Mouse (Mus musculus) MEL (cell line): ENCODE results near the gene Gmds. TPM values are rescaled to one million over a fixed set of nuclear protein-coding genes. Genes with fewer than 3 reads are reported as not detected.

ENCODE experiments used
- DNase-seq: peaks from one replicate; pipeline ENCODE4 v3.0.0; 2011; ENCODE audit warnings: low read depth, low spot score
- H3K27ac ChIP-seq: 2 replicates; pipeline ENCODE4 v1.5.1; 2012; ENCODE audit warnings: low read depth, mild to moderate bottlenecking, control low read depth, low read length, moderate library complexity; ENCODE audit not compliant: control insufficient read depth
- H3K27me3 ChIP-seq, 2 experiments: fragments of 150-350 bp in 1 of 2; sonication (generic) in 1 of 2; 2 replicates each; pipeline ENCODE4 v1.6.1; 2012; ENCODE audit warnings: low read length in 2 of 2, mild to moderate bottlenecking in 2 of 2, improper control_type of control experiment in 1 of 2, moderate library complexity in 1 of 2; ENCODE audit not compliant: insufficient read depth in 2 of 2, control insufficient read depth in 1 of 2
- H3K36me3 ChIP-seq, 2 experiments: 2 replicates each; pipeline ENCODE4 v1.6.1; 2012 to 2014; ENCODE audit warnings: low read length in 2 of 2, improper control_type of control experiment in 1 of 2, inconsistent platforms in 1 of 2, mild to moderate bottlenecking in 1 of 2; ENCODE audit not compliant: insufficient read depth in 2 of 2, control insufficient read depth in 1 of 2
- H3K4me1 ChIP-seq, 2 experiments: fragments of 150-350 bp in 1 of 2; sonication (generic) in 1 of 2; 2 replicates each; pipeline ENCODE4 v1.6.1; 2012; ENCODE audit warnings: low read length in 2 of 2, improper control_type of control experiment in 1 of 2, mild to moderate bottlenecking in 1 of 2; ENCODE audit not compliant: insufficient read depth in 2 of 2, control insufficient read depth in 1 of 2
- H3K4me3 ChIP-seq, 2 experiments: fragments of 150-350 bp in 1 of 2; sonication (generic) in 1 of 2; 2 replicates each; pipeline ENCODE4 v1.5.1; 2012; ENCODE audit warnings: low read depth in 2 of 2, low read length in 2 of 2, mild to moderate bottlenecking in 2 of 2, moderate library complexity in 2 of 2, control low read depth in 1 of 2, improper control_type of control experiment in 1 of 2; ENCODE audit not compliant: control insufficient read depth in 1 of 2, insufficient read depth in 1 of 2
- H3K79me2 ChIP-seq: 2 replicates; pipeline ENCODE4 v1.6.1; 2012; ENCODE audit warnings: mild to moderate bottlenecking, low read length, moderate library complexity; ENCODE audit not compliant: control insufficient read depth, poor library complexity, insufficient read depth
- H3K9ac ChIP-seq: 2 replicates; pipeline ENCODE4 v1.6.1; 2012; ENCODE audit warnings: low read depth, mild to moderate bottlenecking, control low read depth, low read length, moderate library complexity; ENCODE audit not compliant: control insufficient read depth, poor library complexity, severe bottlenecking
- H3K9me3 ChIP-seq: fragments of 150-350 bp; sonication (generic); replicated peaks from 2 replicates; pipeline ENCODE4 v1.6.1; 2012; ENCODE audit warnings: mild to moderate bottlenecking, low read length, improper control_type of control experiment, moderate library complexity; ENCODE audit not compliant: insufficient read depth
- E2F4 ChIP-seq: IDR thresholded peaks from 2 replicates; pipeline ENCODE4 v1.6.1; 2011; ENCODE audit warnings: low read depth, low read length, improper control_type of control experiment, borderline replicate concordance
- EP300 ChIP-seq, 2 experiments: IDR thresholded peaks; 2 replicates each; pipeline ENCODE4 v1.6.1; 2011; ENCODE audit warnings: improper control_type of control experiment in 2 of 2, low read length in 2 of 2, low read depth in 1 of 2, mild to moderate bottlenecking in 1 of 2
- ETS1 ChIP-seq: IDR thresholded peaks from 2 replicates; pipeline ENCODE4 v1.6.1; 2012; ENCODE audit warnings: low read depth, mild to moderate bottlenecking, inconsistent platforms, low read length, improper control_type of control experiment, moderate library complexity
- GATA1 ChIP-seq: IDR thresholded peaks from 2 replicates; pipeline ENCODE4 v1.6.1; 2011; ENCODE audit warnings: low read depth, low read length, improper control_type of control experiment
- KAT2A ChIP-seq: conservative IDR thresholded peaks from 2 replicates; pipeline ENCODE4 v1.6.1; 2012; ENCODE audit warnings: low read depth, low read length, improper control_type of control experiment, inconsistent platforms
- MAFK ChIP-seq: IDR thresholded peaks from 2 replicates; pipeline ENCODE4 v1.6.1; 2011; ENCODE audit warnings: low read depth, mild to moderate bottlenecking, low read length, improper control_type of control experiment, borderline replicate concordance
- MEF2A ChIP-seq: IDR thresholded peaks from 2 replicates; pipeline ENCODE4 v1.6.1; 2014; ENCODE audit warnings: low read depth, mild to moderate bottlenecking, inconsistent platforms, low read length, improper control_type of control experiment; ENCODE audit not compliant: poor library complexity, insufficient replicate concordance, severe bottlenecking; ENCODE audit errors: extremely low read depth
- NELFE ChIP-seq: IDR thresholded peaks from 2 replicates; pipeline ENCODE4 v1.6.1; 2011; ENCODE audit warnings: low read depth, low read length, improper control_type of control experiment
- POLR2A ChIP-seq, 2 experiments: IDR thresholded peaks; 2 replicates each; pipeline ENCODE4 v1.6.1; 2011 to 2012; ENCODE audit warnings: low read length in 2 of 2, mild to moderate bottlenecking in 2 of 2, control low read depth in 1 of 2, improper control_type of control experiment in 1 of 2, low read depth in 1 of 2, moderate library complexity in 1 of 2; ENCODE audit not compliant: control insufficient read depth in 1 of 2, insufficient read depth in 1 of 2, poor library complexity in 1 of 2
- RCOR1 ChIP-seq: IDR thresholded peaks from 2 replicates; pipeline ENCODE4 v1.6.1; 2012; ENCODE audit warnings: low read depth, mild to moderate bottlenecking, inconsistent platforms, low read length, improper control_type of control experiment
- SIN3A ChIP-seq: IDR thresholded peaks from 2 replicates; pipeline ENCODE4 v1.6.1; 2012; ENCODE audit warnings: low read length, improper control_type of control experiment, inconsistent platforms
- SMC3 ChIP-seq: IDR thresholded peaks from 2 replicates; pipeline ENCODE4 v1.6.1; 2011; ENCODE audit warnings: low read depth, low read length, improper control_type of control experiment
- TCF12 ChIP-seq: IDR thresholded peaks from 2 replicates; pipeline ENCODE4 v1.6.1; 2014; ENCODE audit warnings: low read depth, mild to moderate bottlenecking, inconsistent platforms, low read length, improper control_type of control experiment, moderate library complexity
- polyA plus RNA-seq, 2 experiments: library from polyadenylated mRNA; stranded (reverse) in 1 of 2; unstranded in 1 of 2; fragments of >175 nt in 1 of 2; fragments of >200 nt in 1 of 2; gene quantifications; 2 replicates each; pipeline versions ENCODE4 v1.2.1 to v1.2.4; 2012; ENCODE audit warnings: low replicate concordance in 2 of 2, low read depth in 1 of 2; ENCODE audit not compliant: insufficient read length in 2 of 2, insufficient read depth in 1 of 2, missing spikeins in 1 of 2
- total RNA-seq: library from RNA; depleted of rRNA; stranded (reverse); fragments of 300-350 nt; gene quantifications from 2 replicates; pipeline ENCODE4 v1.2.3, GENCODE M21; 2012

Gene Gmds
- total and polyA plus RNA-seq, 3 experiments, result 17.4 to 32.2 TPM; not detected in 1

DNA sequence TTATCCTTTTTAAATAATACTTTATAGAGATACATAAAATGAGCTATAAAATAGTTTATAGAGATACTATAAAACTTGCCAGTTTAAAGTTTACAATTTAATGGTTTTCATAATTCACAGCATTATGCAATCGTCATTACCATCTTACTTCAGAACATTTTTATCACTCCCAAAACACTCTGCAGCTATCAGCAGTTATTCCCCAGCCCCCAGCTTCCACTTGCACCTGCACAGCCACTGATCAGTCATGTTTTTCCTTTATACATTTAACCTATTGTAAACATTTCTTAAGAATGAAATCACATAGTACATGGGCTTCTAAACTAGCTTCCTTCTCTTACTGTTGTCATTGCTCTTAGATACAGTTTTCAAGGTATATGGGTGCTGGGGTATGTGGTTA lies 208.6 kb downstream of the Gmds start:
- Histone ChIP-seq H3K4me1 (peaks cover 5 to 15% of the 10 kb centered on the region in 2 experiments; a peak in 3 of 4 replicates), H3K9me3 (no peaks in the 10 kb centered on the region), H3K36me3 (peaks cover 0 to 6% of the 10 kb centered on the region in 2 experiments; a peak in 2 of 4 replicates), H3K9ac (no peak overlapping the region), H3K4me3 (no peak overlapping the region), H3K27me3 (no peaks in the 10 kb centered on the region), H3K79me2 (no peaks in the 10 kb centered on the region), H3K27ac (no peak overlapping the region)
- no peak for DNase-seq
- TF ChIP-seq TCF12 (peak; percentile 87), ETS1 (peak; percentile 69), KAT2A (0 out of 2 replicates have a peak, but pooled peaks have one; percentile 22), GATA1 (peak; percentile 41; the same call in 1 of the 2 replicates), EP300 (IDR thresholded peaks at IDR 0.05; ENCODE audit: low read depth in 1 of 2, low read length in 2 of 2) (peak; percentile 68 to 79; a peak in 3 of 4 replicates), SIN3A (no peak), MEF2A (no peak)

DNA sequence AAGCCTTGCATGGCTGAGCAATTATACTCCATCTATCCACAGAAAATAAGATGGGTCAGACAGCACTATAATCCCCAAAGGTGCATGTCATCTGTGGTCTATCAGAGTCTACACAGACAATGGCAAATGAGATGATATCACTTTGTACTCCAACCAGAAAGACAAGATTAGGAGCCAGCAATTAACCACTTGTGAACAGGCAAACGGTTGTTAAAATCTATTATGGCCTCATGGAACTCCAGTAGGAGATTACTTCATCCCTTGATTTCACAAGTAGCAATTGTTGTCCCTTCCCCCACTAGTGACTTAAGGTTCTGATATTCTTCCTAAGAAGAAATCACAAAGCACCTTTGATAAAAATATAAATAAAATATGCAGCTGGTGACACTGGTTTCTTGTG lies 220.2 kb downstream of the Gmds start:
- Histone ChIP-seq H3K9ac (no peak overlapping the region), H3K27ac (no peak overlapping the region), H3K36me3 (peaks cover 0 to 3% of the 10 kb centered on the region in 2 experiments; a peak in 1 of 4 replicates), H3K4me3 (no peak overlapping the region), H3K9me3 (no peaks in the 10 kb centered on the region), H3K4me1 (peaks cover 2 to 3% of the 10 kb centered on the region in 2 experiments; a peak in 2 of 4 replicates), H3K79me2 (no peaks in the 10 kb centered on the region), H3K27me3 (no peaks in the 10 kb centered on the region)
- DNase-seq, result no peak
- TF ChIP-seq EP300 (IDR thresholded peaks at IDR 0.05; ENCODE audit: low read depth in 1 of 2, low read length in 2 of 2) (peak in 1 of 2 experiments; percentile 25; a peak in 1 of 4 replicates), RCOR1 (no peak), NELFE (no peak)

DNA sequence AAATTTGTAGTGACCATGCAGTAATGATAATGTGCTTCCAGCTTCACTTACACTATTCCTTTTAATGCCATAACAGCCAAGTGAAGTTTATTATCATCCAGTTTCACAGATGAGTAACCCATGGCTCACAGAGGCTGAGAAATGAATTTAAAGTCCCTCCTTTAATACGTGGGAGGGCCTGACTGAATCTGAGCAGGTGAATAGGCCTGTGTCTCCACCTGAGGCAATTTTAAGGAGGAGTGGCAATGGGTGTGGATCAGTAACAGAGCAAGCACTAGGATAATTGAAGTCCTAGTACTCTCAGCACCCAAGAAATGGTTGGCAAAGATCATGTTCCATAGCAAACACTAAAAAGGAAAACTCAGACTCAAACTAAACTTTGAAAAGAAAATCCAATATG lies 223.1 kb downstream of the Gmds start:
- Histone ChIP-seq H3K9me3 (no peaks in the 10 kb centered on the region), H3K79me2 (no peaks in the 10 kb centered on the region), H3K4me1 (peaks cover 2 to 3% of the 10 kb centered on the region in 2 experiments; a peak in 2 of 4 replicates), H3K4me3 (no peak overlapping the region), H3K36me3 (peaks cover 0 to 3% of the 10 kb centered on the region in 2 experiments; a peak in 1 of 4 replicates), H3K27me3 (no peaks in the 10 kb centered on the region), H3K9ac (no peak overlapping the region), H3K27ac (no peak overlapping the region)
- no peak for DNase-seq
- TF ChIP-seq TCF12, result no peak
- TF ChIP-seq SMC3, result no peak
- no peak for TF ChIP-seq MAFK
- no peak for TF ChIP-seq E2F4
- no peak for TF ChIP-seq POLR2A (IDR thresholded peaks at IDR 0.05; ENCODE audit: control insufficient read depth in 1 of 2, insufficient read depth in 1 of 2, low read depth in 1 of 2, low read length in 2 of 2, poor library complexity in 1 of 2)
- no peak for TF ChIP-seq SIN3A
